Mouse (Mus musculus) heart, adult 9 months (tissue): ENCODE results near the gene Orai2.
"Not testable (repeated sequence)": the region's sequence is repeated elsewhere in the genome, so short reads cannot be mapped to it uniquely, and the experiment has no call there.

ENCODE experiments used
- DNase-seq, 2 experiments: peaks; one replicate each; pipeline ENCODE4 v3.0.0; 2022; ENCODE audit warnings: low spot score in 2 of 2

Orai2 gene

DNA sequence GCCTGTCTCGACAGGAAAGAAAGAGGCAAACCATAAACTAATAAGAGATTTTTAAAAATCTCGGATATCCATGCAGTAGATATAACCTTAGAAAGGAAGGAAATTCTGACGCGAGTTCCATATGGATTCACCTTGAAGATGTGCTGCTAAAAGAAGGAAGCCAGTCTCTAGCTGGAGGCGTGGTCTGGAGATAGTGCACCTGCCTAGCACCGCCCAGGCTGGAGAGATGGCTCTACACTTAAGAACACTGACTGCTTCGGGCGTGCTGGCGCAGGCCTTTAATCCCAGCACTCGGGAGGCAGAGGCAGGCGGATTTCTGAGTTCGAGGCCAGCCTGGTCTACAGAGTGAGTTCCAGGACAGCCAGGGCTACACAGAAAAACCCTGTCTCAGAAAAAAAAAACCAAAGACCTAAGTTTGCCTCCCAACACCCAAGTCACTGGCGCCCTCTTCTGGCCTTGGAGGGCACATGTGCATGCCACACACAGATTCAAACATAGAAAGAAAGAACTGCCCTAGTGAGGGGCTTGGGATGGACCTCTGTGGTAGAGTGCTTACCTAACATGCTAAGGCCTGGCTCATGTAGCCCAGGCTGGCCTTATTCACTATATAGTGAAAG lies 32.7 kb downstream of the Orai2 start:
- no peak for DNase-seq

DNA sequence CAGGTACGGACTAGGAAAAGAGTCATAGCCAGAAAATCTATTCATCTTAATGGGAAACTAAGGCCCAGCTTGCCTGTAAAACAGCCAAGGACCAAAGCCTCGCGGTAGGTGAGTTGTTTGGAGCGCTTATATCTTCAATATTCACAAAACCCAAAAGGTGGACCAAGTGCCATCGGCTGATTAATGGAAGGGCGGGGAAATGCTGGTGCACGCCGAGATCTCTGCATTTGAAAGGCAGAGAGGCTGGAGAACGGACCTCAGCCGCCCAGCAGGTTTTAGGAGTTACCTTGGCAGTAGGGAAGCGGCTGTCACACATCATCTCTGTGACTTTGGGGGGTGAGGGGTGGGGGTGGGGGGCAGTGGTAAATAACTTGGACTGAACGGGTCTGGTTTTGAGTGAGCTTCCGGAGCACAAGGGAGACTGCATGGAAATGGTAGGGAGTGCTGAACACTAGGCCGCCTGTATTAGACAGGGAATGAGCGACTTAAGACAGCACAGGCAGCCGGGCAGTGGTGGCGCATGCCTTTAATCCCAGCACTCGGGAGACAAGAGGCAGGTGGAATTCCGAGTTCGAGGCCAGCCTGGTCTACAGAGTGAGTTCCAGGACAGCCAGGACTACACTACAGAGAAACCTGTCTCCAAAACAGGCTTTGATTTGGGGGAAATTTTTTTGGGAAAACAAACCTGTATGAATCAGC lies 34.1 kb downstream of the Orai2 start:
- DNase-seq: no peak

DNA sequence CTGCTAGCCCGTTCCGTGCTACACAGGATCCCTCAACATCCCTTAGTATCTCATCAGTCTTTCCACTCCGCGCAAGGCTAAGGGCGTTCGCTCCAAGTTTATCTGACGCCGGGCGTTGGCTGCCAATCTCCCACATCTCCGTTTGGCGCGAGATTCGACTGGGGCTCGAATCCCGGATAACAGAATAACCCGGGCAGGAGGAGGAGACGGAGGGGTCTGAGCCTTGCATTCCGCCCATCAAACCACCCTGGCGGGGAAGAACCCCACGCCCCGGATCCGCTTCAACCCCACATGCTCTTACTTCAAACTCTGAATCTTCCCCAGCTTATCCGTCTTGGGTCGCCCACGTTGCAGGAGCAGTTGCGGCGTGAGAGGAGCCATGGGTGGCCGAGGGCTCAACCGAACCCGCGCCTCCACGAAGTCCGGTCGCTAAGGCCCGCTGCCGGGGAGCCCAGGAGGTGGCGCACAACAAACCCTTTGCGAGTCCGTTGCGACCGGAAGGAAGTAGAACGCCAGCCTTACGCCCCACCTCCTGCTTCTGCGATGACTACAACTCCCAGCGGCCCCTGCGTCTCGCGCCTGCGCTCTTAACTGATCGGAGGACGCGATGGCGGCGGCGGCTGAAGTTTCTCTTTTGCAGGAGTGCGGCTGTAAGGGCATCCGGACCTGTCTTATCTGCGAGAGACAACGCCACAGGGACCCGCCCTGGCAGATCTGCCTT lies 34.8 kb downstream of the Orai2 start, which contains the start of the genes Lrwd1 and Alkbh4:
Lrwd1 (minus strand) TSS at position 504 of the 721 bp plus-strand sequence.
Alkbh4 (plus strand) TSS at position 576 of the 721 bp plus-strand sequence.
- DNase-seq: peak; percentile 94 to 97

DNA sequence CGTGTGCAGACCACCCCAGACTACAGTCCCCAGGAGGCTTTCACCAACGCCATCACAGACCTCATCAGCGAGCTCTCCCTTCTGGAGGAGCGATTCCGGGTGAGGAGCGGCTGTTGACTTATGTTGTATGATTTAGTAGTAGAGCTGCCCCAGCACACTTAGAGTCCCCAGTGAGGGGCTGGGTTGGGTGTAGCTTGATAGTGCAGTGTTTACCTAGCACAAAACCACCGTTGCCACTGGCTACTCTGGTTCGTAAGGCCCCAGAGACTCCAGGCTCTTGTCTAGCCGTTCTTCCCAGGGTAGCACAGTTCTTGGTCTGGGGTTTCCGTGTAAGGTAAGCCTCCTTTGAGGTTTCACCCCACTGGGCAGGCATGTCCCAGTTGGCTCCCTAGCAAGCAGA lies 48.3 kb downstream of the Orai2 start:
- DNase-seq: no peak

DNA sequence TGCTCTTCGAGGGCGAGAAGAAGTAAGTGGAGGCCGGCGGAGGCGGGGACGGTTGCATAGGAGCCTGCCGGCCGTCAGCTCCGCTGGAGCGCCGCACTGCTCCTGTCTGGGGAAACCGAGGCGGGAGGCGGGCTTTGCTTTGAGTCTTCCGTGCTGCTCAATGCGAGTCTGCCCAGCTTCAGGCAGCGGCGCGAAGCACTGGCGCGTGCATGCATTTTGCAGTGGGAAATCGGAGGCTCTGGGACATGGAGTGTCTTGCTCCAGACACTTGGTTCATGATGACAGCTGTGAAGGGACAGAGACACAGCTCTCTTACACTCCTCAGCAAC lies 53.8 kb downstream of the Orai2 start:
- no peak for DNase-seq

DNA sequence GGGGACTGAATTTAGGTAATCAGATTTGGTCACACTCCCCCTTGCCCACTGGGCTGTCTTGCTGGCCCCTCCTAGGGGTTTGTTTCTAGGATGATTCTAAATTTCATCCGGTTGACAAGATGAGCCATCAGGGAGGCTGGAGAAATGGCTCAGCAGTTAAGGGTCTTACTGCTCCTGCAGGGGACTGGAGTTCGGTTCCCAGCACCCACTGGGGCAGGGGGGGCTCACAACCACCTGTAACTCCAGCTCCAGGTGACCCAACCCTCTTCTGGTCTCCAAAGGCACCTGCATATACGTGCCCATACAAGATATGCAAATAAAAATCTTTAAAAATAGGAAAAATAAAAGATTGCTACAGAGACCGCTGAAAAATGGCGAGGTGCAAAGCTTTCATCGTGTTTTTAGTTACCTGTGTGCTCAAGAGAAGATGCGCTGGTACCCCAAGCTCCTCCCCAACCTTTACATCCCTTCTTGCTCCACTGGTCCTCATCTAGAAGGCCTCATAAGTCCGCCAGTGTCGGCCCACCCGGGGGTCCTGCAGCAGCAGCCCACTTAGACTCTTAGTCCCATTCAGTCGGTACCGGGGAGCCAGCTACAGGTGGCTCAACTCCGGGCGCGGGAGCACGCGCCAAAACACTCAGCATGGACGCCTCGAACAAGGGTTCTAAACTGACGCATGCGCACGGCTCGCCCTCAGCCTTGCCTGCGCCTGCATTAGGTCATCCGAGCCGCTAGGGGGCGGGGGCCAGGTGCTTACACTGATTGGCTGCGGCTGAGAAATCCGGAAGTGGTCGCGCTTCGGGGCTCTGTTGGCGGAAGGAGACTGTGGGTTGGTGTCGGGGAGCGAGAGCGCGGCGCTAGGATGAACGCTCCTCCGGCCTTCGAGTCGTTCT lies 54.4 kb downstream of the Orai2 start, which contains the start of gene Polr2j:
Polr2j (plus strand) TSS at position 741 of the 893 bp plus-strand sequence.
- peak; percentile 91 to 95 for DNase-seq

DNA sequence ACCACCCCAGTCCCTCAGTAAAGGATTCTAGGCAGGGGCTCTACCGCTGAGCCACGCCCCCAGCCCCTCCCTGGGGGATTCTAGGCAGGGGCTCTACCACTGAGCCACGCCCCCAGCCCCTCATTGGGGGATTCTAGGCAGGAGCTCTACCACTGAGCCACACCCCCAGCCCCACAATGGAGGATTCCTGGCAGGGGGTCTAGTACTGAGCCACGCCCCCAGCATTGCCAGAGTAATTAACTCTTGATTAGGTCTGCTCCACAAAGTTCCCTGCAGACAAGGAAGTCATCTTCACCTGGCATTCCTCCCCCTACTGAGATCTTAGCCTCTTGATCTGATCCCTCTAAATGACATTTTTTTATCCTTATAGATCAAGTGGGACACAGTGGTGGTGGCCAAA lies 57.0 kb downstream of the Orai2 start:
- not testable (repeated sequence) for DNase-seq

DNA sequence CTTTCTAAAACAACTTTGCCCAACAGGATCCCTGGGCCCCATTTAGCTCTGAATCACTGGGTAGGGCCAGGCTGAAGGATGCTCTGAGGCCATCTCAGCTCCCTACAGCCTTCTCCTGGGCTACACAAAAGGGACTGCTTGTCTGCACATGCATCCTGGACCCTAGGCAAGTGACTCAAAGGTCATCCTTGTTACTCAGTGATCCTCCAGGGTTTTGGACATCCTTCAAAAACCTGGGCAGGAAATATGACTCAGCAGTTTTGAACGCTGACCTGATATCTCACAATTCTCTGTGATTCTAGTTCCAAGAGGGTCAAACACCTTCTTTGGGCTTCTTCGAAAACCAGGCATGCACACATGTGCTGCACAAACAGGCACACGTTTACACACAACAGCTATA lies 61.5 kb downstream of the Orai2 start:
- DNase-seq: no peak

DNA sequence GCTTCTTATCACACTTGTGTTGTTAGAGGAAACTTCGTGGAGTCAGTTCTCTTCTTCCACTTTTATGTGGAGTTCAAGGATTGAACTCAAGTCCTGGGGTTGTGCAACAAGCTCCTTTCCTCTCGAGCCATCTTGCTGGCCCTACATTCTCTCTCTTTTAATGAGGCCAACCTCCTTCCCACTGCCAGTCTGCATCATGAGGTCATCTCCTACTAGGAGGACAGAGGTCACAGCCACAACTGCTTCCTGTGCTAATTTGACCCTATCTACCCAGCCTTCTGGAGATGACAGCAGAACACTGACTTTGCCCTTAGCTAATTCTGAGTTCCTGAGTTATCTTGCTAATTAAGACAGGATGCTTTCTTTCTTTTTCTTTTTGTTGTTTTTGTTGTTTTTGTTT lies 62.0 kb downstream of the Orai2 start:
- no peak for DNase-seq

DNA sequence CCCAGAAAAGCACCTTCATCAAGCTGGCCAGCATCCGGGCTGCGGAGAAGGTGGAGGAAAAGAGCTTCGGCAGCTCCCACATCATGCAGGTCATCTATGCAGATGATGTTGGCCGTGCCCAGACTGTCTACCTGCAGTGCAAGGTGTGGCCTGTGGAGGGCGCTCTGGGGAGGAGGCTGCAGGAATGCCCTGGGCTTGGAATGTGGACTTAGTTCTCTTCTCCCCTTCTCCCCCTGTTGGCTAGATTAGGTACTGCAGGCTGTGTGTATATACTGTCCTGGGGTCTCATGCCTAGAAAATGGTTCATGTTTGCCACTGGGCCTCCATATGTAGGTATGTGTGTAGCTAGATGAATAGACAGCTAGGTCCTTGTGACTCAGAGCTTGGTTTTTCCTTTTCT lies 66.0 kb downstream of the Orai2 start:
- DNase-seq: no peak

DNA sequence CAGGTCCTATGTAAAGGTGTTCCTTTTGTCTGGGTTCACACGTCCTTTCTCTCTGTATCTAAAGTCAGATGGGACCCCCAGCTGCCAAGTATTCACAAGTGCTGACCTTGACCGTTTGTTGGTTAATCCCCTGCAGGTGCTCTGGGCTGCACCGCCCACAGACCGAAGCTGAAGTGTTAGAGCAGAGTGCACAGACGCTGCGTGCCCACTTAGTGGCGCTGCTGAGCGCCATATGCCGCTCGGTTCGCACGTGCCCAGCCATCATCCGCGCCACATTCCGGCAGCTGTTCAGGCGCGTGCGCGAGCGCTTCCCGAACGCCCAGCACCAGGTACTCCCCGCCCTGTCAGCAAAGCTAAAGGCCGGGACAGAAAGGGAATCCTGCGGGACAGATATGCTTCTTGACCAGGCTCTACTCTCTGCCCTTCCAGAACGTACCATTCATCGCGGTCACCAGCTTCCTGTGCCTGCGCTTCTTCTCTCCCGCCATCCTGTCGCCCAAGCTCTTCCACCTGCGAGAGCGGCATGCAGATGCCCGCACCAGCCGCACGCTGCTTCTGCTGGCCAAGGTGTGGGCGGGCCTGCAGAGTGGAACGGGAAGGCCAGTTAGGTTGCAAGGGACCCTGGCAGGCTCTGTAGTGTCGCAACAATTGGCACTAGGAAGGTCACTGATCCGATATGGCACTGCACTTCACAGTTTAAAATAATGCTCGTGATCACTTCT lies 68.3 kb downstream of the Orai2 start:
- no peak for DNase-seq

DNA sequence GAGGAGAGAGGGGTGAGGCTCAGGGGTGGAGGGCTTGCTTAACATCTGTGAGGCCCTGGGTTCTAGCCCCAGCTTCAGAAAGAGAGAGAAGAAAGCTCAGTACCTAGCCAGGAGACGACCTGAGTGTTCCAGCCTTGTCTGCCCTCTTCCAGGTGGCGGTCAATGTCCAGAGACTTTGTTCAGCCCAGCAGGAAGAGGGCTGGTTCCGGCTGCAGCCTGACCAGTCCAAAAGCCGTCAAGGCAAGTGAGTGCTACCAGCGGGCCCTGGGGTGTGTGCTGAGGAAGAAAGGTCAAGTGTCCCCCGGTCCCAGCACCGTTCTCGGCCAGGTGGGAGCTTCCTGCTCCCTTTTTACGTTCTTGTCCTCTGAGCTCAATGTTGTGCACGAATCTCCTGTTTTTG lies 72.0 kb downstream of the Orai2 start:
- DNase-seq: no peak
